Mouse (Mus musculus) c-Kit-positive CD71-negative TER-119-negative erythroid progenitor cells, embryonic 14.5 days (primary cell): Measurements from ENCODE around the gene Gsdme.
A peak's percentile ranks its signal among the peaks of the same experiment; 100 is the strongest.

ENCODE experiments used
- DNase-seq: peaks from one replicate; pipeline ENCODE4 v3.0.0-alpha.2; 2013; ENCODE audit warnings: low read depth

Gene Gsdme

DNA sequence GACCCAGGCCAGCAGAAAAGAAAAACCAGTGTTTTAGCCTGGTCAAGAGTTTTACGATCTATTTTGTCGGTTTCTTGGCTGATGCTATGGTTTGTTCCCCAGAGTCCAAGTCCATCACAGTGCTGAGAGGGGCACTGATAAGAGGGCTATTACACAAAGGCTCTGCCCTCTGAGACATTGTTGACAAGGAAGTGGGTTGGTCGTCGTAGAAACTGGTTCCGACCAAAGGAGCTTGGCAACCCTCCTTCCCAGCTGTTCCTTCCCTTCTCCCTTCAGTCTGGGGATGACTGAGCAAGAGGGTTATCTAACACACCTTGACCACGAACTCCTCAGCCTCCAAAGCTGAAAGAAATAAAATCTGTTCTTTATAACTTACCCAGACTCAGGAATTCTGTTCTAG is at the start of gene Gsdme:
TSS of gene Gsdme (minus strand) at position 193 of the 400 bp plus-strand sequence.
- DNase-seq = no peak

DNA sequence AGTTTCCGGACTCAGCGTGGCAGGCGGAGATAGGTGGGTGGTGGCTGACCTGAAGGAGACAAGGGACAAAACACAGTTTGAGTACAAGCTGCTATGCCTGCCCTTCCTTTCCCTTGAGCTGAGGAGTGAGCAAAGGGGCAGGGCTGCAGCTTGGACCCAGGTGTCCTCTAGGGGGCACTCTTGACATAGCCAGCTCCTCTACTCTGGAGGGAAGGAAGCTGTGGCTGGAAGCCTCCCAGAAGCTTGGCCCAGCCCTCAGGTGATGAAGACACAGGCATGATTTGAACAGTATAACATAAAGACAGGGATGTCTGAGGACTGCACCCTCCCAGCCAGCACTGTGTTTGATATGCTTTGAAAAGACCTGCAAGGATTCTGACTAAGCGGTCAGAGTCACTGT is 49.0 kb upstream of the Gsdme start:
- DNase-seq = peak; percentile 59

DNA sequence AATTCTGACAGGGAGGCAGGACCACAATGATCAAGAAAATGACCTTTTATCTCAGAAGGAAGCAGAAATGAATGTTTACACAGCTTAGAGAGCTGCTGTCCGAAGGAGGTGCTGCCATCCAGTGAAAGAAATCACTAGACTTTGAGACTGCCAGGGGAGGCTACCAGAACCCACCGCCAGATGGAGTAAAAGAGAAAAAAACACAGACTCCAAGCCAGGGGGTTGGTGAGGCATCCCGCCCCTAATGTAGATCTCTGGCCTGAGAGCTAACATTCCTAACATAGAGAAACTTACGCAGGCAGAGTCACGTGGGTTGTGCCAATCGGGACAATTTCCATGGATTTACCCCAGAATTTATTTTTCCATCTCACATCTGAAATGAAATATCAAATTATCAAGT is 45.4 kb upstream of the Gsdme start:
- peak; percentile 24 for DNase-seq

DNA sequence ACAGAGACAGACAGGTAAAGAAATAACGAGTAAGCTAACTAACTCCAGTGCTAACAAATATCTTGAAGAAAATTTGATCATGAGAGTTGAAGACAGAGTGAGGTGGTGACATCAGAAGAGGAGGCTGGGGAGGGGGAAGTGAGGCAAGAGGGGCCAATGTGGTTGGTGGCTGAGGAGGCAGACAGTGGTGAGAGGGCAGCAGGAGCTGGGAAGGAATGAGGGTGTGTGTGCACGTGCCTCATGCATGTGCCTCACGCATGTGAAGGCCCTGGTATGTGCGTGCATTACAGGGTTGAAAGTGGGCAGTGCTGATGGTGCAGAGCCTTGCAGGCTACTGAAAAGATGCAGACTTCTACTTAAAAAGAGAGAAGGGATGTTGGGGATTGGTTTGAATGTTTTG is 43.0 kb upstream of the Gsdme start:
- DNase-seq = no peak

DNA sequence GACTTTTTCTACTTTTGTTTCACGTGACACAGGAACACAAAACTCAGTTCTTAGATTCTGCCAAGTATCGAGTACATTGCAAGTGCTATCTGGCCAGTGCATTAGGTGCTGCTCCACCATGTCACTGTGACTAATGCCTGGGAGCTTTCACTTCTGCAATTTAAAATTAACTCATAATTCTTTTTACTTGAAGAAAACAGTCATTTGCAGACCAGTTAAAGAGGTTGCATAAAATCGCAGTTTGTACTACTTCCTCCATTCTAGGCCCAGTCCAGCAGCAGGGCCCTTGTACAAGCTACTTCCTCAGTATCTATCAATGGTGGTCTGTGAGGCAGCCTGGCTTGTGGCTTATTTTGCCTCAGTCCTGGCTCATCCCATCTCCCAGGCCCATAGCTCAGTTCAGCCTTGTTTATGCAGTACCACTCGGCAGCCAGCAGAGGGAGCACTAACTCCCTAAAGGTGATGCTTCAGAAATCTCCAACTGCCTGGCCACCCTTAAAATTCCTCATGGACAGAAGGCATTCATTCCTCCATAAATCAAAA is 41.4 kb upstream of the Gsdme start:
- peak; percentile 66 for DNase-seq

DNA sequence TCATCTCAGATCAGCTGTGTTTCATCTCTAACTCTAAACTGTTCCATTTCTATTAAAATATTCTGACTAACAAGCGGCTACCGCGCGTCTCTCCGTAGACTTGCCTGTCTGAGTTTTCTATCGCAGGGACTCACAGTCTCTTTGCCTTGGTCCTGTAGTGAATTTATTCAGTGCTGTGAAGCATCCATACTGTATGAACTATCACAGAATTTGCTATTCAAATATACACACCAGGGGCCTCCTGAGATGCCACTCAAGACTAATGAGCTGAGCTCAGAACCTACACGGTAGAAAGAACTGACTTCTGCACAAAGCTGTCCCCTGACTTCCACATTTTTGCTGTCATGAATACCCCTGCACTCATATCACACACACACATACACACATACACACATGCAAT is 37.5 kb upstream of the Gsdme start:
- no peak for DNase-seq

DNA sequence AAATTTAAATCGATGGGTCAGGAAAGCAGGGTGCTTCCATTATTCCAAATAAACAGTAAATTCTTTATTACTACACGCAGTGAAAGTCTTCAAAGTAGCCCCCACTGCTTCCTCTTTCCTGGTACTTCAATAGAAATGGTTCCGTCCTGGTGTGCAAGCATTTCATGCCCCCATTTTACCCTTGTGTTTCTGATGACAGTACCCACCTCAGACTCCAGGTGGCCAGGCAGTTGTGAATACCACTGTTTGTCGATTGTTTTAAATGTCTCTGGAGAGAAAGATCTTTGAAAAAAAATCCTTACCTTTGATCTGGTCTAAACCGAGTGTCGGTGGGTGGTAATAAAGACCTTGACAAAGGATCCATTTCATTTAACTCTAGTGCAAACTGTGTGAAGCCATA is 37.0 kb upstream of the Gsdme start:
- DNase-seq = no peak

DNA sequence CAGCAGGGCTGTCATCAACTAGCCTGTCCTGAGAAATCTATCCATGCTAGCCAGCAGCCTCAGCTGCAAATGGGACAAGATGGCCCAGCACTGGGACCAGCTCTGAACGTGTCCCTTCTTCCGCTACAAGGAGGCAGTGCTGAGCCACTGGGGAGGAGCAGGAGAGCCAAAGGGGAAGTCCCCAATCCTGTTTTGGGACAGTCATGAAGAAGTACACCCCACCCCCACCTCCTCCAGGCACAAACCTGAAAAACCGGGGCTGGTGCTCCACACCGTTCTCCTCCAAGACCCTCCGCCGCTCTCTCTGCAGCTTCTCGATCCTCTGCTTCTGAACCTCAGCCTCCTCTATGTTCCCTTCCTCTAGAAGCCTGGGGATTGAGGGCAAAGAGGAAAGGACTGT is 35.4 kb upstream of the Gsdme start:
- no peak for DNase-seq

DNA sequence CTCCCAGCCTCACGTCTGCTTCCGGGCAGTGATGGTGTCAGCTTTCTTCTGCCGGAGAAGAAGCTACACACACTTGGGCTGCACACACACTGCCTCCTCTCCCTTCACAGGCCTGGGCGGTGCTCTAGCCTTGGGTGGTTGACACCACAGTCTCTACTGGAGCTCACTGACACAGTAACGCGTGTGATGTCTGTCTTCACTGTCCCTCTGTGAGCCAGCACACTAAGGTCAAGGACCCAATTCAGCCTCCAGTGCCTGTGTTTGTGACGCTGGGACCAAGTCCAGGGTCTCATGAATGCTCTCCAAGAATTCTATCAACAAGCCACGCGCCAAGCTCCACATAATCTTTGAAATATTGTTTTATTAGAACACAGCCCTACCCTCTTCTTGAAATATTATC is 34.0 kb upstream of the Gsdme start:
- no peak for DNase-seq

DNA sequence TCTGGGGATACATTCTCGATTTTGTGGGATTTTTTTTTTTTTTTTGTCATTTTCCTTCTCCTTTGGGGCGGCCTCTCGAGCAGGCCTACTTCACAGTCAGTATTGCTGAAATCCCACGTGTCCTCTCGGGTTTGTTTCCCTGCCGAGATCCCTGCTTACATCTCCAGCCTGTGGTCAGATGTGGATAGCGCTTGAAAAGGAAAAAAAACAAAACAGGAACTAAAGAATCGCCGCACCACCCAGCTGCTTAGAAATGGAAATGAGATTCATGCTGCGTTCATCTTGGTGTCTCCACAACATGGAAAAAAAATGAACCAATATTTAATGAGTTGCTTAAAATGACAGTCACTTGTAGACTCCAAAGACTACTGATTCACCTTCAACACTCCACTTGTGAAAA is 31.5 kb upstream of the Gsdme start:
- DNase-seq = no peak

DNA sequence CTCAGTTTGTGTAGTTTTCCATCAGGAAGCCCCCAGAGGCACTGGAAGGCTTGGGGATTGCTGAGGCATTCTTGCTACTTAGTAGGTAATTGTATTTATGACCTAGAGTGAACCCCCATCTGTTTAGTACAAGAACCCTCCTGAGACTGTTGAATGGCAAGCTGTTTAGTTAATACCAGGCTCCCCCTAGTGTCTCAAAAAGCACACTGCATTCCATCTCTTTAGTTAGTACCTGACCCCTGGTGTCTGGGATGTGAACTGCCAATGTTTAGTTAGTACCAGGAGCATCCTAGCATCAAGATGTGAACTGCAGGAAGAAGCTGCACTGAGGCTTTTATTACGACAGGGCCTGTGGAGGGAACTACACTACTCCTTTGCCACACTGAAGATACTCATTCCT is 30.5 kb upstream of the Gsdme start:
- peak; percentile 80 for DNase-seq

DNA sequence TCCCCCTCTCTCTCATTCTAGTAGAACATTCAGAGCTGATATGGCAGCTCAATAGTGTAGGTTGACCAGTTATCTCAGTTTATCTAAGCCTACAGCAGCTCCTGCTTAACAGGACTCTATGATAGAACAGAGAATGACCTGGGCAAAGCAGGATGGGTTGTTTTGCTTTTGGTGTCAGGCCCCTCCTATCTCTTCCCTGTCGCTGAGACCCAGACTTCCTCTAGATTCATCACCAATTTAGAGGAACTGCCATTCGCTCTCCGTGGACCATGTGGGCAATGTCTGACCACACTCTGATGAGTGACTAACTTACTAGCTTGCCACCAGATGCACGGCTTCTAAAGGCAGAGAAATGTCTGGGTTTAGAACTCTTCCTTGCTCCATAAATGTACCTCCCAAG is 28.0 kb upstream of the Gsdme start:
- DNase-seq = peak; percentile 57

DNA sequence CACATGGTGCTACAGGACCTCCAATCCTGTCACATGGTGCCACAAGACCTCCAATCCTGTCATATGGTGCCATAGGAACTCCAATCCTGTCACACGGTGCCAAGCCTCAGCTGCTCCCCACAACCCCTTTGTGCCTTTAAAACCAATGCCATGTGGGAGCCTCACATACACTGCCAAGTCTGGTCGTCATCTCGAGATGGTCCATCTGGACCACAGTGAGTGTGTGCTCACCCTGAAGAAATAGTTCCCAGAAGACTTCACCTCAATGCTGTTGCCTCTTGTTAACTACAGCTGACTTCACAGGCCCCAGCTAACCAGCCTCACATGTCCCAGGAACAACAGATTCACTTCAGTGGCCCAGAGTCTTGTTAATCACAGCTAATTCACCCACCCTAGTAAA is 23.2 kb upstream of the Gsdme start:
- no peak for DNase-seq

DNA sequence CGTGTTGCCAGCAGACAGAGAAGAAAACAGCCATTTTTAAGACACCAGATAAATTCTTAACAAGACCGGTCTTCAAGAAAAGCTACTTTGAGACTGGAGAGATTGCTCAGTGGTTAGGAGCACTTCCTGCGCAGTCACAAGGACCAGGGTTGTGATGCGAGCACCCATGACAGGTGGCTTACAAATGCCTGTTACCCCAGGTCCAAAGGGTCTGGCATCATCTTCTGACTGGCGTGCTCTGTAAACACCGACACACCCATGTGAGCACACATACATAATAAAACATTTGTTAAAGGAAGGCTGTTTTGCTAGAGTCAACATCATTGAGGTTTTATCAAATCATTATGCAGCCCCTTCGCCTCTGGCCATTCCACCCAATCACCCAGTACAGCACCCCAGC is 16.0 kb upstream of the Gsdme start:
- DNase-seq = no peak

DNA sequence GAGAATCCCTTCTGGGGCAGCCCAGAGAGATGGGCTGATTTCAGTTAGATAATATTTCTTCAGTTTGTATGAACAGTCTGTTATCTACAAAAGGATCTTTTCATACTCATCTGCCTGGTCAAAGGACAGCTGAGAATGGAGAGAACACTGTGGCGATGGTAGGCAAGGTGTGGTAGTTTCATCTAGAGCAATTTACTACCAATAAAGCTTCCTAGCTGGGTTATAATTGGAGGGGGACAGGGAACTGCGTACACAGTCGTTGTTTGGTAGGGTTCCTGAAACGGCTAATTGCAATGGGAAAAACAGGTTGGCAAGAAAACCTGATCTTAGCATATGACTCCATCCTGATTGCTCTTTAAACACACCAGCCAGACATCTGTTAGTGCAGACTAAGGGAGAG is 10.3 kb upstream of the Gsdme start:
- no peak for DNase-seq

DNA sequence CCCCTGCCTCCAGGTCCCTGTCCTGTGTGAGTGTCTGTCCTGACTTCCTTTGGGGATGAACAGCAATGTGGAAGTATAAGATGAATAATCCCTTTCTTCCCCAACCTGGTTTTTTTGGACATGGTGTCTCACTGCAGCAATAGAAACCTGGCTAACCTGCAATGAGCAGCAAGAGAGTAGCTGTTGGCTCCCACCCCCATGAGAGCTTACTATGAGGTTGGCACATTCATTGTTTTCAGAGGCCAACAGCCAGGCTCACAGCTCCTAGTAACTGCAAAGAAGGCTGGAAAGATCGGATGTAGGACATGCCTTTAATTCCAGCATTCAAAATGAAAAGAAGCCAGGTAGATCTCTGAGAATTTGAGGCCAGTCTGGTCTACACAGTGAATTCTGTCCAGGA is 9.8 kb upstream of the Gsdme start:
- DNase-seq = no peak

DNA sequence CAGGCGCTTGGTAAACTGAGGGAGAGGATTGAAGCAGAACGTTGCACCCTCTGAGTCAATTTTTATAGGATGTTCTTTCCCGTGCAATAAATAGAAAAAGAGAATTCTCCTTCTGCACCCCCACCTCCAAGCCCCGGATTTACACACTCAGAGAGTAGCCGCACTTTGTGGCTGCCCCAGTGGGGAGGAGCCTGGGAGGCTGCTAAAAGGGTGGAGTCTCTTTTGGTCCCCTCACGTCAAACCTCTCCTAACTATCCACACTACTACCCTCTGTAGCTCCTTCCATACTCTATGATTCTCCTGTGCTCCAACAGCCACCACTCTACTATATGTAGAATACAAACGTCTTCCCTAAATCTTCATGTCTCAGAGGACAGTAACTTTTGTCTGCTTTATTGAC is 1.4 kb downstream of the Gsdme start:
- DNase-seq = no peak

DNA sequence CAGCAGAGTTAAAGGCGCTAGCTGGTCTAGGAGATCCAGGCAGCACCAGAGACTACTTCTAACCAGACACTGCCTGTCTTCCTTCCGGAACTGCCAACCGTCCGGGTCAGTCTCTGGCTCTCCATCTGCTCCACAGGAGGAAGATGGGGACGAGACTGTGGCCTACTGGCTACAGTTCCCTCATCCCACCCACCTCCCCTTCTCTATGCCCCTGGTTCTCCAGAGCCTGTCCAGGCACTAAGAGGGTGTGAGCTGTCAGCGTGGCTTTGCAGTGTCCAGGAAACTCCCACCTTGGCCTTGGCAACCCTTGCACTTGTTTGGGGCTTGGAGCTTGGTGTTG is 1.8 kb downstream of the Gsdme start:
- no peak for DNase-seq

DNA sequence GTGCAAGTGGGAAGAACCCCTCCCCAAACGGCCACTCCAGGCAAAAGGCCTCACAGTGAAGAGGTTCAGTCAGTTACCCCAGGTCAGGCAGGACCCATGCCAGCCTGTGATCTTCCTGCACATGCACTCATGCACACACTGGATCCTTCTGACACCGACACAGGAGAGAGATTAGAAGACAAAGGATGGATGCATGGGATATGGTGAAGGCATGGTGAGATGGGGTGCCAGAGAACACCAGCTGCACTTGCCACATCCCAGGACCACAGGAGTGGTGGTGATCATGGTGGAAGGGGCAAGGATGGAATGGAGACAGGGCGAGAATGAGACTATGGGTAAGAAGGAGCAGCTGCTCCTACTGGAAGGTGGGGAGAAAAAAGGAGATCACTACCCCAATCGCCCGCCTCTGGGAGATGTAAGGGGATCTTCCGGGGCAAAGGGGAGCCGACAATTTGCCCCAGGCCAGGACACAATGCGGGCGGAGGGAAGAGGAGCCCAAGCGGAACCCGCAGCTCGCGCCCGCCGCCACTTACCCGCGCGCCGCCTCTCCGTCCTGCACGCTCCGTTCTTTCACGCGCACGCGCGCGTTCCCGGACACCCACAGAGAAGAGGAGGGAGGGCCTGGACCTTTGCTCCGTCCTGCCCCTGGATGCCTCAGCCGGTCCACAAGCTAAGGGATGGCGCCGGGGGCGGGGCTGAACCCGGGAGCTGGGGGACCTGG is 2.3 kb downstream of the Gsdme start:
- no peak for DNase-seq

DNA sequence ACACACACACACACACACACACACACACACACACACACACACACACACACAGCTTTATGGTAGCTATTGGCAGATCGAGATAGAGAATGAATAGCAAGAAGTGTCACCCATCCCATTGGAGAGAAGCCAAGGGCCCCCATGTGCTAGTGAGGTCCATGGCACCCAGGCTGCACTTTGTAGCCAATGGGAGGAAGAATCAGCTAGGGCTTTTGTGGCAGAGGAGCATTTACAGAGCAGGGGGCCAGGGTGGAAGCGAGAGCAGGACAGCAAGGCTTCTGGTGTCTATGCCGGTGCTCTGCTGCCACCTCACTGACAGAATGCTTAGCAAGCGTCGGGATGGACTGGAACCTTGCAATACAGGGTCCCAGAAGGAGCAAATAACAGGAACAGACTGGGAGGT is 8.3 kb downstream of the Gsdme start:
- no peak for DNase-seq

DNA sequence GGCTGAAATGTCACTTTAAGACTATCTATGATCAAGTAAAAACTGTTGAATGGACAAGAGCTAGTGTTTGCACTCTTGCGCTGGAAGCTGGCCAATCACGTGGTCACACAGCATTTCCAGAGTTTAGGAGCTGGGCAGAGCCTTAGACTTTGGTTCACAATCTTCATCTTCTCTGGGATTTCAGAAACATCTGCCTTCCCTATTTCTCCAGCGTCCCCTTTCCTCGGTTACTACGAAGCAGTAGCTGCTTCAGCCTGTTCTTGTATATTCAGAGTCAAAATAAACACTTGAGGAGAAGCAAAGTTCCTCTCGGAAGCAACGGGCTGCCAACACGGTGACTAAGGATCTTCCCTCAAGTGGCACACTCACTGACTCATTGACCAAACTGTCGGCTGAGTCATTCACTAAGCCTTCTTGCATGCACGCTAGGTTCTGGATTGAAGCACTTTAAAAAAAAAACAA is 8.9 kb downstream of the Gsdme start:
- DNase-seq = peak; percentile 64

DNA sequence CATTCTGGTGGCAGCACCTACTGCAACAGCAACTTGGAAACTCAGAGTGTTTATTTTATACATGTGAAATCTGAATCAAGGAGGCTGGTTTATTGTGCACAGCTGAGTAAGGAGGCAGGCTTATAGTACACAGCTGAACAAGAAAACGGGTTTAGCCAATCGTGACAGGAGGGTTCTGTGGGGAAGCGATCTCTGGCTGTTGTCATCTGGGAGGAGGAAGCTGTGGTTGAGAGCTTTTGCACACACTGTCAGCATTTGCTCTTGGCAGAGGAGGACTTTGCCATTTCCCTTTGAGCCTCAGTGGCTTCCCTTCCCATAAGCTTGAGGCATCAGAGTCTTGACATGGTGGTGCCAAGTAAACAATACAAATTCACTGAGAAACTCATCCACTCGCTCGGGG is 11.0 kb downstream of the Gsdme start:
- no peak for DNase-seq

DNA sequence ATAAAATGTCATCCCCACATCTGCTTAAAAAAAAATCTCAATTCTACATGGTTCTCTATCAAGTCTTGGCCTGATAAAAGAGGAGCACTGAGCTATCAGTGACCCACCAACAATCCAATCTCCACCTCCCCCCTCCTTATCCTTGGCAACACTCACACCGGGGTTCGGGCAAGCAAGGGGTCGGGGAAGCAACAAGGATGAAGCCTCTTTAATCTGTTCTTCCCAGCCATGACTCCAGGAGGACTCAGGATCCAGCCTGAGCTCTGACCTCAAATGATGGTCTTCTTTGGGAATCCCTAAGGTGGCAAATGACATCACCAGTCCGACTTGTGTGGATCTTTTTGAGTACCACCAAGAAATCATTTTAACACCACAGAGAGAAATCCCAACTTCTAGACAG is 15.9 kb downstream of the Gsdme start:
- DNase-seq = no peak

DNA sequence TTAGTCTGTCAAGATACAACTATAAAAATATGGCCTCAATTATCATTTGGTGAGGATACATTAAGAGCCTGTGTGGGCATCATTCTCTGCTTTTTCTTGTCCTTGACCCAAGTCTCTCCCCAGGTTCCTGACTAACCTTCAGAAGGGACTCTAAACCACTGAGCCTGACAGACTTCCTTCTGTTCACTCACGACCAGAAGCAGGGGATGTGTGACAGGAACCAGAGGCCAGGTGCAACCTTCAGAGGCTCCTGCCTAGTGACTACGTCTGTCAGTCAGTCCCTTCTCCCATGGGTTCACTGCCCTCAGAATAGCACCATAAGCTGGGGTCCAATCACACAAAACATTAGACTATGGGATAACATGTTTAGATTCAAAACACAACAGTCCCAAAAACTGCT is 16.3 kb downstream of the Gsdme start:
- DNase-seq = no peak
